Mouse (Mus musculus) cortical plate, adult 2 months (tissue): ENCODE data around the gene Gfod1. TPM values are rescaled to one million over a fixed set of nuclear protein-coding genes. Genes with fewer than 3 reads are reported as not detected.

Experiments used
- H3K27ac ChIP-seq: fragments of 200-500 bp; 2 replicates; pipeline ENCODE4 v1.5.1; 2012; ENCODE audit warnings: low read length, control low read depth, inconsistent platforms; ENCODE audit not compliant: insufficient read depth
- H3K4me1 ChIP-seq: fragments of 200-500 bp; 2 replicates; pipeline ENCODE4 v1.6.1; 2011; ENCODE audit warnings: low read length; ENCODE audit not compliant: control insufficient read depth, insufficient read depth
- H3K4me3 ChIP-seq: fragments of 200-500 bp; 2 replicates; pipeline ENCODE4 v1.5.1; 2011; ENCODE audit warnings: mild to moderate bottlenecking, low read length, control low read depth; ENCODE audit not compliant: insufficient read depth
- CTCF ChIP-seq: fragments of 200-500 bp; IDR thresholded peaks from 2 replicates; pipeline ENCODE4 v1.5.1; 2011; ENCODE audit warnings: mild to moderate bottlenecking, control low read depth, low read length; ENCODE audit not compliant: insufficient read depth; ENCODE audit errors: extremely low read depth
- POLR2A ChIP-seq: fragments of 200-500 bp; IDR thresholded peaks from 2 replicates; pipeline ENCODE4 v1.6.1; 2011; ENCODE audit warnings: mild to moderate bottlenecking, low read length, control low read depth; ENCODE audit not compliant: insufficient read depth; ENCODE audit errors: extremely low read depth
- polyA plus RNA-seq: library from polyadenylated mRNA; depleted of rRNA; stranded (reverse); fragments of >200 nt; gene quantifications from 2 replicates; pipeline ENCODE4 v1.2.3, GENCODE M21; 2012

Gfod1 gene
- polyA plus RNA-seq, 1 experiment: 39.7 TPM

DNA sequence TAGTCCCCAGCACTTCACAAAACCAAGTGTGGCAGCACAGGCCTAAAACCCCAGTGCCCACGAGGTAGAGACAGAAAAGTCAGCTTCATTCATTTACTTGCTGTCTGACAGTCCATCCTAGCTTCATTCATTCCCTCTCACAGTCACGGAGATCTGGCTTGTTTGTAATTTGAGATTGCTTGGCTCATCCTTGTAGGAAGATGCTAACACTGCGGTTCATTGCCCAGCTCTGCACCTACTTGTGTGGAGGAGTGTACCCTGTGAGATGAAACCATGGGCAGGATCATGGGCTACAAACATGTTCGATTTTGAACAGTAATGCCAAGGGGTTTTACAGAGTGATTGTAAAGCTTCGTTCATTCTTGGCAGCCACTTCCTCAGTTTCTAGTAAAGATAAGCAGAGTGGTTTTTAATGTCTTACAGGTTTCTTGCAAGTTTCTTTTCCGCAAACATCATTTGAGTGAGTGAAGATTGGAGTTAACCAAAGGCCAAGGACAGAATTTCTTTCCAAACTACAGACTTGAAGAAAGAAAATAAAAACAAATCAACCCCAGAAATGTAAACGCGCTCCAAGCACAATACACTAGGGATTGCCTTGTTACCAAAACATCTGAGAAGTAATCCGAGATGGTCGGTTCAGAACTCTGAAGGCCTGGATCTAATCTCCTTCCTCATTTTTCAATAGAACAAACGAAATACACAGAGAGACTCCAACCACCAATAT is 27.9 kb upstream of the Gfod1 start:
- TF ChIP-seq POLR2A: no peak
- no peaks in the 10 kb centered on the region for H3K4me1 ChIP-seq
- no peak overlapping the region for H3K4me3 ChIP-seq
- H3K27ac ChIP-seq: no peak overlapping the region

GRCm38 (mm10) chr13:43325427-43325826 is 21.5 kb upstream of the Gfod1 start:
- H3K4me3 ChIP-seq: no peak overlapping the region
- TF ChIP-seq POLR2A (no peak), CTCF (no peak)
- no peak overlapping the region for H3K27ac ChIP-seq
- H3K4me1 ChIP-seq: no peaks in the 10 kb centered on the region

DNA sequence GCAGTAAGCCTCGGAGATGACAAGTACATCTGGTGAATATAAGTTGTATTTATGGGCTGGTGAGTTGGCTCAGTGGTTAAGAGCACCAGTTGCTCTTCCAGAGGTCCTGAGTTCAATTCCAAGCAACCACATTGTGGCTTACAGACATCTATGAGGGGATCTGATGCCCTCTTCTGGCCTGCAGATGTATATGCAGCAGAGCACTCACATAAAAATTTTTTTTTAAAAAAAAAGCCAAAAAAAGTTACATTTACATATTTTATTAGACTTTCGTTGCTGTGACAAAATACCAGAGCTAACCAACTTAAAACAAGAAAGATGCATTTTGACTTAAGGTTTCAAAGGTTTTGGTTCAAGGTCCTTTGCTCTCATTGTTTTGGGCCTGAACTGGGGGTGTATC is 17.5 kb upstream of the Gfod1 start:
- Histone ChIP-seq H3K27ac (no peak overlapping the region), H3K4me1 (no peaks in the 10 kb centered on the region), H3K4me3 (no peak overlapping the region)
- no peak for TF ChIP-seq POLR2A
- no peak for TF ChIP-seq CTCF

DNA sequence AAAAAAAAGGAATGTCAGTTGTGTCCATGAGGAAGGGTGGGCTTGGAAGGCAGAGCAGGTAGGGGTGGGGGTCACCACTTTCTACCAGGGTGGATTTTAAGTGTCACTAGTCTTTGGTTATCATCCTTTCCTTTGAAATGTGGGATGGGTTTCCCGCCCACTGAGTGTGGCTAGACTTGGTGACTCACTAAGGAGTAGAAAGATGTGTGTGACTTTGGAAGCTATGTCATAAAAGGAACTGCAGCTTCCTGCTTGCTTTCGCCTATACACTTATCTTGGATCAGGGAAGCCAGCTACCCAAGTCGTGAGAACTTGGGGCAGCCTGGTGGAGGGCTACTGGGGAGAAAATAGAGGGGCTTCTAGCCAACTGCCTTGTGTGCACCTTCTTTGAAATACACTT is 15.4 kb upstream of the Gfod1 start:
- no peak overlapping the region for H3K4me3 ChIP-seq
- TF ChIP-seq POLR2A (no peak), CTCF (no peak)
- no peaks in the 10 kb centered on the region for H3K4me1 ChIP-seq
- H3K27ac ChIP-seq: no peak overlapping the region

- no peak overlapping the region for H3K4me3 ChIP-seq
- no peak overlapping the region for H3K27ac ChIP-seq
- no peaks in the 10 kb centered on the region for H3K4me1 ChIP-seq
- TF ChIP-seq POLR2A (no peak), CTCF (no peak)
Observed at GRCm38 (mm10) chr13:43317411-43317810, 13.4 kb upstream of the Gfod1 start.

GRCm38 (mm10) chr13:43305181-43305924 is 1.4 kb upstream of the Gfod1 start:
- TF ChIP-seq POLR2A (no peak), CTCF (no peak)
- 0 out of 2 replicates have a peak, but pooled peaks cover 2% of the 10 kb centered on the region for H3K4me1 ChIP-seq
- peak overlapping the region; percentile 79; the same call in 1 of the 2 replicates for H3K4me3 ChIP-seq
- H3K27ac ChIP-seq: no peak overlapping the region

DNA sequence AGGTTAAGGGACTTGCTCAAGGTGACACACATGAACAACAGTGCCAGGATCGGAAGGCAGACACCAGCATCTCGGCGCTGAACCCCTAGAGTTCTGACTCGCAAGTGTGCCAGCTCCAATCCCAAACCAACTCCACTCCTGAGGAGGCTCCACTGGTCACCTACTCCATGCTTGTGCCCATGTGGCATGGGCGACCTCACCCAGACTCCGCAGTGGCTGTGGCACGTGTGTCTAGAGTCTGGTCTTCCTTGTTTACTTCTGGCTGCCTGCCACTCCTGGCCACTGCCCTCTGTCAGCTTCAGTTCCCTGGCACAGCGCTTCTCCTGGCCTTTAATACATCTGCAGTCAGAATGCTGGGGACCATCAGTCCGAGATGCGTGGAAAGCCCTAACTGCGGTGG is 728 bp upstream of the Gfod1 start:
- H3K27ac ChIP-seq: peak overlapping the region; percentile 31
- H3K4me3 ChIP-seq: peak overlapping the region; percentile 79
- H3K4me1 ChIP-seq: 0 out of 2 replicates have a peak, but pooled peaks cover 2% of the 10 kb centered on the region
- TF ChIP-seq POLR2A (no peak), CTCF (no peak)

- Histone ChIP-seq H3K4me1 (peaks cover 3% of the 10 kb centered on the region; the same call in 1 of the 2 replicates), H3K4me3 (peak overlapping the region; percentile 79), H3K27ac (peak overlapping the region; percentile 73)
- no peak for TF ChIP-seq CTCF
Observed at GRCm38 (mm10) chr13:43303161-43303965, 609 bp downstream of the Gfod1 start.

- no peak for TF ChIP-seq POLR2A
- Histone ChIP-seq H3K27ac (peak overlapping the region; percentile 73; the same call in 1 of the 2 replicates), H3K4me1 (peaks cover 3% of the 10 kb centered on the region; the same call in 1 of the 2 replicates), H3K4me3 (peak overlapping the region; percentile 79)
Observed at GRCm38 (mm10) chr13:43302651-43303160, 1.3 kb downstream of the Gfod1 start.
